Mouse (Mus musculus) forebrain, embryonic 10.5 days (tissue): ENCODE results near the gene Helq. TPM values are rescaled to one million over a fixed set of nuclear protein-coding genes. Genes with fewer than 3 reads are reported as not detected.

Experiments used
- DNase-seq: peaks from one replicate; pipeline ENCODE4 v3.0.0-alpha.2; 2017; ENCODE audit warnings: low spot score; ENCODE audit errors: extremely low spot score
- H3K27ac ChIP-seq: fragments of 300-500 bp; sonication (generic); 2 replicates; pipeline ENCODE4 v1.5.1; 2016; ENCODE audit warnings: mild to moderate bottlenecking
- H3K27me3 ChIP-seq: fragments of 300-500 bp; sonication (generic); 2 replicates; pipeline ENCODE4 v1.6.1; 2016; ENCODE audit warnings: mild to moderate bottlenecking; ENCODE audit not compliant: poor library complexity, severe bottlenecking
- H3K36me3 ChIP-seq: fragments of 300-500 bp; sonication (generic); replicated peaks from 2 replicates; pipeline ENCODE4 v1.6.1; 2016; ENCODE audit warnings: mild to moderate bottlenecking, moderate library complexity
- H3K4me1 ChIP-seq: fragments of 300-500 bp; sonication (generic); 2 replicates; pipeline ENCODE4 v1.6.1; 2016
- H3K4me3 ChIP-seq: fragments of 300-500 bp; sonication (generic); 2 replicates; pipeline ENCODE4 v1.5.1; 2016; ENCODE audit warnings: mild to moderate bottlenecking, moderate library complexity
- H3K9me3 ChIP-seq: fragments of 300-500 bp; sonication (generic); 2 replicates; pipeline ENCODE4 v1.6.1; 2016; ENCODE audit warnings: mild to moderate bottlenecking, moderate library complexity
- WGBS: fragments of 180-500 bp; shearing (Covaris S2); methylation state at CpG from one replicate; pipeline ENCODE4 v1.1.7; 2016; 5-methylcytosine and 5-hydroxymethylcytosine counted together
- polyA plus RNA-seq: library from polyadenylated mRNA; unstranded; fragments of >200 nt; fragmentation: Nextera tagmentation; extraction: Ambion mirVana; gene quantifications from 2 replicates; pipeline ENCODE4 v1.2.1, GENCODE M21; 2016

Helq gene
- polyA plus RNA-seq, 1 experiment from 2014 or later: 26.7 TPM

DNA sequence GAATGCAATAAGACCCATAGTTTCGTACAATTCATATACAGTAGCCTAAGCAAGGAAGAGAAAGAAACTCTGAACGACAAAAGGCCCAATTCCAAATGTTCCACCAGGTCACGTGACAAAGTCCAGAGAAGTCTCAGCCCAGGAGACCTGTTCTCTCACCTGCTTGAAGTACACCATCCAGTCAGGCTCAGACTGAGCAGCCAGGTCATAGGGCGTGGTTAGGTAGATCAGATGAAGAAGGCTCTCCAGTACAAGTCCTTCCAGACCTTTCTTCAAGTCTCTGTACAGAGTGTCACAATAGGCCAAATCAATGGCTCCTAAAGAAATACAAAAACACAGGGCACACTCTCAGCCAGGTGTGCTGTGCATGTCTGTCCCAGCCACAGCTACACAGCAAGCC lies 26.8 kb downstream of the Helq start:
- Histone ChIP-seq H3K9me3 (no peaks in the 10 kb centered on the region), H3K4me1 (no peaks in the 10 kb centered on the region), H3K27ac (no peak overlapping the region), H3K4me3 (no peak overlapping the region), H3K36me3 (peaks cover 99% of the 10 kb centered on the region), H3K27me3 (no peaks in the 10 kb centered on the region)
- no peak for DNase-seq
- WGBS: 95% methylated on average over 4 of the region's 4 CpGs

DNA sequence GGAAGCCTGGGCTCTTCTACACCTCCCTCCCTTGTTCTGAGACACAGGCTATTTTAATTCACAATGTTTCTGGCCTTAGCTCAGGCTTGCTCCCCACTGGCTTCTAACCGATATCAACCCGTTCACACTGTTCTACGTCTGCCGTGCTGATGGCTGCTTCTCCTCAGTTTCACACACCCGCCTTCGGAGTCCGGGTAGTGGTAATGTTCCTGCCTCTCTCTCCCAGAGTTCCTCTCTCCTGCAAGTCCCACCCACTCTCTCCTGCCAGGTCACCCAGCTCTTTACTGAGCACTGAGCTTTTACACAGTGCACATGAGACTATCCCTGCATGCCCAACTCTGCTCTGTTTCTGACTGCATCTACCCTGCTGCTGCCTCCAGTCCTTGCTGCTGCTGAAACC lies 32.4 kb downstream of the Helq start:
- Histone ChIP-seq H3K36me3 (peaks cover 98% of the 10 kb centered on the region), H3K4me3 (no peak overlapping the region), H3K4me1 (no peaks in the 10 kb centered on the region), H3K9me3 (no peaks in the 10 kb centered on the region), H3K27me3 (no peaks in the 10 kb centered on the region), H3K27ac (no peak overlapping the region)
- no peak for DNase-seq
- WGBS: 94% methylated on average over 7 of the region's 7 CpGs

DNA sequence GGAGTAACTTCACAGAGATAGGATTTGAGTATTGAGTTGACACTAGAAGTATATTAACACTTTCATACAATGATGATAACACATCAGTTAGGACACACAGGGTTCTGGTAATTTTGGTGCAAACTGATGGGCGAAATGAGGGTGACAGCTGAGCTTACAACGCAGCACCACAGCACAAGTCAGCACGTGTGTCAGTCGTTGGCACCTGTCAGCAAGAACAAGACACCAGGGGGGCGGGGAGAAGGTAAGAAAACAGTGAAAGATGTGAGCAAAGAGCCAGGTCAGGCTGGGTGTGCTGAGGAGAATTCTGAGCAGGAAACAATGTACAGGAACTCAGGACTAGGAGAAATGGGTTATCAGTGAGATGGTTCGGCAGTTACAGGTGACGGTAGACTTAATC lies 36.7 kb downstream of the Helq start:
- Histone ChIP-seq H3K27me3 (no peaks in the 10 kb centered on the region), H3K4me1 (no peaks in the 10 kb centered on the region), H3K9me3 (peaks cover 4% of the 10 kb centered on the region; the same call in 1 of the 2 replicates), H3K36me3 (peaks cover 69% of the 10 kb centered on the region), H3K27ac (no peak overlapping the region), H3K4me3 (no peak overlapping the region)
- DNase-seq: no peak
- WGBS: 95% methylated on average over 7 of the region's 7 CpGs

DNA sequence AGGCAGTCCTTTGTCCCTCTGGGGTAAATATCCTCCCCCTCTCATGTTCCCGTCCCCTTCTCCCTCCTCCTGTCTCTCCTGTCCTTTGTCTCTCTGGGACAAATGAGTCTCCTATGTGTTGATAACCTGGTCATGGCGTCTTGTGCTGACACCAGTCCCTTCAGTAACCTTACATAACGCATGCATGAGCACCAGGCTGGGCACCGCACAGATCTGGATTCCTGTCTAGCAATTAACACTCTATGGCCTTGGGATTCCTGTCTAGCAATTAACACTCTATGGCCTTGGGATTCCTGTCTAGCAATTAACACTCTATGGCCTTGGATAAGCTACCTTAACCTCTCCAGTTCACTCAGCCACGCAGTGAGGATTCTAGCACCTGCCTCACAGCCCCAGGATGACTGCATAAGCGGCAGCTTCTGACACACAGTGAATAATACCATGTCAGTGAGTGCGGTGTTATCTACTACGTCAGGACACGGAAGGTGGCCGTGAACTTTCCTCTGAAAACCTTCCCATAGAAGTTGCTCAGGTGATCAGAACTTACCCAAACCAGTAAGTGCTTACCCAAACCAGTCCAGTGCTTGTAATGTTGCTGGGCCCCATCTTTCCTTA lies 38.2 kb downstream of the Helq start:
- H3K9me3 ChIP-seq: peaks cover 4% of the 10 kb centered on the region; the same call in 1 of the 2 replicates
- H3K4me3 ChIP-seq: no peak overlapping the region
- H3K27ac ChIP-seq: no peak overlapping the region
- H3K36me3 ChIP-seq: peaks cover 54% of the 10 kb centered on the region
- H3K4me1 ChIP-seq: no peaks in the 10 kb centered on the region
- WGBS: 87% methylated on average over 10 of the region's 10 CpGs
- no peaks in the 10 kb centered on the region for H3K27me3 ChIP-seq
- no peak for DNase-seq

GRCm38 (mm10) chr5:100758121-100758520 lies 40.3 kb downstream of the Helq start:
- no peaks in the 10 kb centered on the region for H3K27me3 ChIP-seq
- H3K9me3 ChIP-seq: peaks cover 4% of the 10 kb centered on the region; the same call in 1 of the 2 replicates
- no peaks in the 10 kb centered on the region for H3K4me1 ChIP-seq
- H3K4me3 ChIP-seq: no peak overlapping the region
- no peak for DNase-seq
- H3K27ac ChIP-seq: no peak overlapping the region
- 96% methylated on average over 5 of the region's 5 CpGs for WGBS
- H3K36me3 ChIP-seq: peaks cover 33% of the 10 kb centered on the region

DNA sequence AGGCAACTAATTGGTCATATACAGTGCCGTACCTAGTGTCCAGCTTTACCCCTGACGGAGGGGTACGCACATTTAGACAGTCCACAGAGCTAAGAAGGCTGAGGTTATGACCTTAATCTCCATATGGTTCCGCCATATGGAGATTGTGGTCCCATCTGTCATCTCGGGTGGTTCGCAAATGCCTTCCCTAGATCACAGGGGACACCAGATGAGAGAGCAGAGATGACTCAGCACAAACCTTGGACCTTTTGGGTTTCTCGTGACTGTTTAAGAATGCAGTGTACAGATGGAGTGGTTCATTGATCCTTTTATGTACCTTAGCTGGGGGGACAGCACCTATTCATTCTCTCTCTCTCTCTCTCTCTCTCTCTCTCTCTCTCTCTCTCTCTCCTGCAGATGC lies 45.0 kb downstream of the Helq start:
- Histone ChIP-seq H3K9me3 (peaks cover 4% of the 10 kb centered on the region; the same call in 1 of the 2 replicates), H3K27ac (no peak overlapping the region), H3K27me3 (no peaks in the 10 kb centered on the region), H3K4me3 (no peak overlapping the region), H3K36me3 (no peaks in the 10 kb centered on the region), H3K4me1 (no peaks in the 10 kb centered on the region; the same call in 1 of the 2 replicates)
- DNase-seq: no peak
- 81% methylated on average over 7 of the region's 7 CpGs for WGBS

GRCm38 (mm10) chr5:100751655-100752054 lies 46.7 kb downstream of the Helq start:
- no peak overlapping the region for H3K4me3 ChIP-seq
- H3K4me1 ChIP-seq: no peaks in the 10 kb centered on the region; the same call in 1 of the 2 replicates
- H3K27ac ChIP-seq: no peak overlapping the region
- WGBS: 81% methylated on average over 4 of the region's 4 CpGs
- no peaks in the 10 kb centered on the region for H3K36me3 ChIP-seq
- no peak for DNase-seq
- no peaks in the 10 kb centered on the region for H3K9me3 ChIP-seq
- no peaks in the 10 kb centered on the region for H3K27me3 ChIP-seq

DNA sequence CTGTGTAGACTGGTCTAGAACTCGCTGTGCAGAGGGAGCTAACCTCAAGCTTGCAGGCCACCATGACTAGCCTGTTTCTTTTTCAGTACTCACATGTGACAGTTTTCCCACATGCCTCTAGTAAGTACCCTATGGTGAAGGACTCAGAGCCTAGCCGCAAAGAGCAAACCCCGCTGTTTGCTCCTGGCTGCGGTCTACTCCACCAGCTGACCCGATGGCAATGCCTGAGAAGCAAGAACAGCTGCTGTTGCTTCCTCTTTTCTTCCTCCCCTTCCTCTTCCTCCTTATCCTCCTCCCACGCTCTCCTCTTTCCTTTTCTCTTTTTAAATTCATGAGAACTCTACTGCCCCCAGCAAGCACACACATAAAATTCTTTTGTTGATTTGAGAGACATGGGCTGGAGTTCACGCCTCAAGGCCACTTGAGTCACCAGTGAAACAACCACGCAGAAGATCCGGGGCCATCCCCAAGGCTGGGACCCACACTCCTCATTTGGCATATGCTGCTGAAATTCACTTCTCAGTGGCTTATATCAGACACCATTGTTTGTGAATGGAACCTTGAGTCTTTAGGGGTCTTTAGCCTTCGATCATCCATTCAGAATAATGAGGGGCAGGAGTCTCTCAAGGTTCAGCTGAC lies 47.7 kb downstream of the Helq start:
- Histone ChIP-seq H3K36me3 (no peaks in the 10 kb centered on the region), H3K4me3 (no peak overlapping the region), H3K9me3 (no peaks in the 10 kb centered on the region), H3K27ac (no peak overlapping the region), H3K27me3 (no peaks in the 10 kb centered on the region), H3K4me1 (no peaks in the 10 kb centered on the region; the same call in 1 of the 2 replicates)
- DNase-seq: no peak
- WGBS: 86% methylated on average over 10 of the region's 10 CpGs

DNA sequence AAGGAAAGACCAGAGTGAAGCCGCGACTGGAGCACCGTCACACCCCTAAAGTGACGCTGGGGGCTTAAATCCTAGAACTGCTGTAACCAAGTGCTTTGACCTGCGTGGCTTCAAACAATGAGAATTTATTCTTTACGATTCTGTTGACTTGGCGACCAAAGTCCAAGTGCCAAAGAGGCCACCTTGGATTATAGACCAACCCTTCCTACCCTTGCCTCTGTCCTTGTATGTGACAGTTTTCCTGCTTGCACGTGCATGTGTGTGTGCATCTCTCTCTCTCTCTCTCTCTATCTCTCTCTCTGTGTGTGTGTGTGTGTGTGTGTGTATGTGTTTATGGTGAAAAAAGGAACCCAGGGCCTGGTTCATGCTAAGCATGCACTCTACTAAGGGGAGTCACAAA lies 59.6 kb downstream of the Helq start:
- H3K36me3 ChIP-seq: no peaks in the 10 kb centered on the region
- H3K27me3 ChIP-seq: no peaks in the 10 kb centered on the region
- peaks cover 13% of the 10 kb centered on the region; the same call in 1 of the 2 replicates for H3K9me3 ChIP-seq
- H3K27ac ChIP-seq: no peak overlapping the region
- no peaks in the 10 kb centered on the region for H3K4me1 ChIP-seq
- H3K4me3 ChIP-seq: no peak overlapping the region
- DNase-seq: no peak
- WGBS: 94% methylated on average over 8 of the region's 8 CpGs

GRCm38 (mm10) chr5:100736919-100737318 lies 61.5 kb downstream of the Helq start:
- H3K27ac ChIP-seq: no peak overlapping the region
- H3K36me3 ChIP-seq: no peaks in the 10 kb centered on the region
- no peak for DNase-seq
- 92% methylated on average over 8 of the region's 8 CpGs for WGBS
- H3K4me1 ChIP-seq: no peaks in the 10 kb centered on the region
- no peak overlapping the region for H3K4me3 ChIP-seq
- H3K27me3 ChIP-seq: no peaks in the 10 kb centered on the region
- peaks cover 13% of the 10 kb centered on the region; the same call in 1 of the 2 replicates for H3K9me3 ChIP-seq

DNA sequence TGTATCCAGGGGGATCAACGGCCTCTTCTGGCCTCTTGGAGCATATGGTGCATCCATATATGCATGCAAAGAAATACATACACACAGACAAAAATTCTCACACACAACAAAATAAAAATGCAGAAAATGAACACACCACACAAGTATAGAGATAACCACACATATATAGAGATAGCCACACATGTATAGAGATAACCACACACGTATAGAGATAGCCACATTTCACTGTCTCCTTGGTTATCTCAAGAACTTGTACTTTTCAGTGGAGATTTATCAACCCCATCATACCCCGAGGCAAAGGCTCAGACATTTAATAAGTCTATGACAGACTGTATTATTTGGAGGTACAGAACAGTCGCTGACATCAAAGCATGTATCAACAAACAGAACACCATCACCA lies 63.9 kb downstream of the Helq start:
- Histone ChIP-seq H3K4me3 (no peak overlapping the region), H3K4me1 (no peaks in the 10 kb centered on the region), H3K36me3 (no peaks in the 10 kb centered on the region), H3K9me3 (peaks cover 5% of the 10 kb centered on the region; the same call in 1 of the 2 replicates), H3K27me3 (no peaks in the 10 kb centered on the region), H3K27ac (no peak overlapping the region)
- no peak for DNase-seq
- 80% methylated on average over 4 of the region's 4 CpGs for WGBS

DNA sequence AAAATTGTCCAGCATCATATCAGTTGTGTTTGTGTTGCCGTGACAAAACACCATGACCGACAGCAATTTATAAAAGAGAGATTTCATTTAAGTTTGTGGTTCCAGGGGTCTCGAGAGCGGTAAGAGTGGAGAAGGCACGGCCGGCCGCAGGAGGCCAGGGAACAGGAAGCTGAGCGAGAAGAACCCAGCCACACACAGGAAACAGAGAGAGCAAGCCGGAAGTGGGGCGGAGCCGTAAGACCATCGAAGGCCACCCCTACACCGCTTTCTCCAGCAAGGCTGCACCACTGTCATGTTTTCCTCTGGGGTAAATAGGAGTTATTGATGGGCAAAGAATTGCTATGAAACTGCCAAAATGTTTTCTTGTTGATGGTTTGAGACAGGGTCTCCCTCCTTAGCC lies 69.6 kb downstream of the Helq start:
- Histone ChIP-seq H3K4me3 (no peak overlapping the region), H3K4me1 (no peaks in the 10 kb centered on the region), H3K27ac (no peak overlapping the region), H3K9me3 (0 out of 2 replicates have a peak, but pooled peaks cover 2% of the 10 kb centered on the region), H3K27me3 (no peaks in the 10 kb centered on the region), H3K36me3 (no peaks in the 10 kb centered on the region)
- WGBS: 87% methylated on average over 13 of the region's 13 CpGs
- no peak for DNase-seq

GRCm38 (mm10) chr5:100726001-100726400 lies 72.4 kb downstream of the Helq start:
- DNase-seq: no peak
- 0 out of 2 replicates have a peak, but pooled peaks cover 2% of the 10 kb centered on the region for H3K9me3 ChIP-seq
- H3K27ac ChIP-seq: no peak overlapping the region
- no peaks in the 10 kb centered on the region for H3K36me3 ChIP-seq
- H3K4me3 ChIP-seq: no peak overlapping the region
- peaks cover 8% of the 10 kb centered on the region; the same call in 1 of the 2 replicates for H3K27me3 ChIP-seq
- no peaks in the 10 kb centered on the region for H3K4me1 ChIP-seq
- 91% methylated on average over 4 of the region's 4 CpGs for WGBS
